Mouse (Mus musculus): ENCODE results near the gene Herc2.

- TF ChIP-seq CTCF (IDR thresholded peaks at IDR 0.05; ENCODE audit: borderline replicate concordance, extremely low read depth, insufficient read depth, insufficient read length) (no peak), POLR2A (IDR thresholded peaks at IDR 0.05; ENCODE audit: borderline replicate concordance, extremely low read depth, insufficient read depth, insufficient read length, poor library complexity, severe bottlenecking) (no peak)
Observed at GRCm38 (mm10) chr7:56043577-56044266, 6.3 kb upstream of the Herc2 start.

All from brain, embryonic 14.5 days (tissue).